Mouse (Mus musculus) midbrain, embryonic 12.5 days (tissue): ENCODE data around the gene Susd3. TPM values are rescaled to one million over a fixed set of nuclear protein-coding genes. Genes with fewer than 3 reads are reported as not detected.

Experiments
- polyA plus RNA-seq: library from polyadenylated mRNA; unstranded; fragments of >200 nt; fragmentation: Nextera tagmentation; extraction: Ambion mirVana; gene quantifications from 2 replicates; pipeline ENCODE4 v1.2.1, GENCODE M21; 2016

Susd3 gene
- polyA plus RNA-seq, 1 experiment from 2014 or later = 0.70 TPM

Other genes with a start within 250 kb of the Susd3 start
- 12.0 and 15.0 TPM in 2 replicates for gene Wnk2, start 100.7 kb downstream of the Susd3 start, polyA plus RNA-seq
- gene Ninj1, start 61.2 kb downstream of the Susd3 start, polyA plus RNA-seq = 15.9 and 16.7 TPM in 2 replicates
- gene Card19, start 32.7 kb downstream of the Susd3 start, polyA plus RNA-seq = 16.9 and 18.2 TPM in 2 replicates
- gene Fgd3, start 71.6 kb upstream of the Susd3 start, polyA plus RNA-seq = 1.0 and 1.1 TPM in 2 replicates
- 36.7 and 38.8 TPM in 2 replicates for gene Bicd2, start 92.9 kb upstream of the Susd3 start, polyA plus RNA-seq
- gene Ippk, start 172.5 kb upstream of the Susd3 start, polyA plus RNA-seq = 14.2 and 16.3 TPM in 2 replicates
- gene Tes3-ps, start 244.6 kb upstream of the Susd3 start, polyA plus RNA-seq = 0.72 and 1.2 TPM in 2 replicates